Mouse (Mus musculus): ENCODE measurements at regions not wholly inside any gene's neighbourhood (a gene's known extent, or its start where the extent isn't known, plus 50 kb on each side); places are given as distances from the start of the nearest gene placed in this dataset.

DNA sequence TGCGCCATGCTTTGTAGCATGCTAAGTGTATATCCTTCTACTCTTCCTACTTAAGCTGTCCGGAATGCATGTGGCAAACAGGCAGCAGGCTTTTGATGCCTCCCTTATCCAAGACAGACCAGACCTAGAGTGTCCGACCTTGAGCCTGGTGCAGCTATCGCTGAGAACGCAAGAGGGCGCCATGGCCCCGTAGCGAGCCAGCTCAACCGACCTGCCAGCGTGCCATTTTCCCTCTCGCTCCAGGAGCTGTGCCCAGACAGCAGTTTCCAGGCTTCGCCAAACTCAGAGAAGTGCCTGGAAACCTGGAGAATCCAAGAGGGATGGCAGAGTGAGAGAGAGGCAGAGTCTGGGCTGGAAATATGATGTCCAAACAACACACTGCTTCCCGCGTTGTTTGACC, 155.8 kb upstream of the Gm12830 start:
- peak overlapping the region; percentile 52 for H3K4me2 ChIP-seq

DNA sequence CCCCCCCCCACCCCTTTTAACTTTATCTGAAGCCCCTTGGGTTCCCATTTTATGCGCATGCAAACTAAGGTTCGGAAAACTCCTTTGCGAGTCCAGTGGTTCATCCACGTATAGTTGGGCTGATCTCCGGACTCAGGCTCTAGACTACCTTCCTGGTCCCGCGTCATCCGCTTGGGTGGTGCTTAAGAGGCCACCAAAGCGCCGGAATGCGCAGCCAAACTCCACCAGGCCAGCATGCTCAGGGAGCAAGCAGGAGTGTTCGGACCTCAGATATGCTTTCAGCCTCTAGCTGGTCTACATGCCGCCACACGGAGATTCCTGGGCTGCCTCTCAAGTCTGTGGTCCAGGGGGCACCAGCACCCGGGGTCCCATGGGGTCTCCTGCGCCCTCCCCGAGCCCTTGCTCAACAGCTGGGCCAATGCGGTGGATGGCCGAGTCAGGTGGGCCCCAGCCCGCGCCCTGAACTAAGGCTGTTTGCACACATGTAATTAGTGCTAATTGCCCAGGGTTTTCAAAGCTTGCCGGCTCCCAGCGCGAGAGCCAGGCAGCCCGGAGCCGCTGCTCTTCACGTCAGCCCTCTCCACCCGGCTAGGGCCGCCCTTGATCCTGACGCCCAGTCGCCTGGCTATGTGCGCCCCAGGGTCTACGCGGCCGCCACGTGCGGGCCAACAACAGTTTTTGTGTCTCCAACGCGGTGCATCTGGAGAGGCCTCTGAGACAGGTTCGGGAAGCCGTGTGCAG, 155.1 kb upstream of the Gm12830 start:
- 2% methylated on average over 41 of the region's 41 CpGs for WGBS
- Histone ChIP-seq H3K4me2 (peak overlapping the region; percentile 52), H3K27me3 (peaks cover 97% of the 10 kb centered on the region), H3K9ac (replicated peaks) (peak overlapping the region; percentile 40; the same call in 1 of the 2 replicates), H3K4me1 (replicated peaks) (peaks cover 29% of the 10 kb centered on the region), H3K27ac (no peak overlapping the region), H3K4me3 (replicated peaks) (peak overlapping the region; percentile 30), H3K9me3 (no peaks in the 10 kb centered on the region), H3K36me3 (no peaks in the 10 kb centered on the region)
- peak; percentile 34 for ATAC-seq (ENCODE audit: insufficient number of reproducible peaks, insufficient read depth, low FRiP score, low TSS enrichment, low read depth)

More for the DNA sequence above, 155.8 kb upstream of the Gm12830 start:
- Histone ChIP-seq H3K4me1 (replicated peaks) (peaks cover 29% of the 10 kb centered on the region), H3K36me3 (no peaks in the 10 kb centered on the region), H3K9ac (replicated peaks) (no peak overlapping the region), H3K4me3 (replicated peaks) (no peak overlapping the region), H3K27ac (no peak overlapping the region), H3K27me3 (peaks cover 96% of the 10 kb centered on the region), H3K9me3 (no peaks in the 10 kb centered on the region)
- ATAC-seq (ENCODE audit: insufficient number of reproducible peaks, insufficient read depth, low FRiP score, low TSS enrichment, low read depth), result peak; percentile 38
- 2% methylated on average over 14 of the region's 14 CpGs for WGBS

DNA sequence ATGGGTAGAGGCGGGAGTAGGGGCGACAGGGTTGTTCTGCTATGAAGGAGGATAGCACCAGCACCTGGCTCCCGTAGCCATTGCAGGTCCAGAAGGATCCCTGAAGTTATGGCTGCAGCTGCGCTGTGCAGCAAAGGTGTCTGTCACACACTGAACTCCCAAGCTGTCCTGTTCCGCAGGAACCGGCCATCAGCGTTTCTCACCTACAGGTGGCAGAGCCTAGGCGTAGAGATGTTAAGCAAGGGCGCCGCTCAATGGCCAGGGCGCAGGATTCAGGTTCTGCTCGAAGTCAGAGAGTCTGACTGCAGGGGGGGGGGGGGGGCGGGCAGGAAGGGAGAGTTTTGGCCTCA, 154.6 kb upstream of the Gm12830 start:
- whole genome bisulfite sequencing, result 1% methylated on average over 13 of the region's 13 CpGs
- H3K36me3 ChIP-seq, result no peaks in the 10 kb centered on the region
- H3K9me3 ChIP-seq, result no peaks in the 10 kb centered on the region
- peak overlapping the region; percentile 52 for H3K4me2 ChIP-seq
- peaks cover 99% of the 10 kb centered on the region for H3K27me3 ChIP-seq
- H3K4me1 ChIP-seq (replicated peaks), result peaks cover 29% of the 10 kb centered on the region
- H3K9ac ChIP-seq (replicated peaks), result peak overlapping the region; percentile 40; the same call in 1 of the 2 replicates
- 0 out of 2 replicates have a peak, but pooled peaks have one; percentile 0 for ATAC-seq (ENCODE audit: insufficient number of reproducible peaks, insufficient read depth, low FRiP score, low TSS enrichment, low read depth)
- no peak overlapping the region for H3K27ac ChIP-seq
- H3K4me3 ChIP-seq (replicated peaks), result peak overlapping the region; percentile 30

DNA sequence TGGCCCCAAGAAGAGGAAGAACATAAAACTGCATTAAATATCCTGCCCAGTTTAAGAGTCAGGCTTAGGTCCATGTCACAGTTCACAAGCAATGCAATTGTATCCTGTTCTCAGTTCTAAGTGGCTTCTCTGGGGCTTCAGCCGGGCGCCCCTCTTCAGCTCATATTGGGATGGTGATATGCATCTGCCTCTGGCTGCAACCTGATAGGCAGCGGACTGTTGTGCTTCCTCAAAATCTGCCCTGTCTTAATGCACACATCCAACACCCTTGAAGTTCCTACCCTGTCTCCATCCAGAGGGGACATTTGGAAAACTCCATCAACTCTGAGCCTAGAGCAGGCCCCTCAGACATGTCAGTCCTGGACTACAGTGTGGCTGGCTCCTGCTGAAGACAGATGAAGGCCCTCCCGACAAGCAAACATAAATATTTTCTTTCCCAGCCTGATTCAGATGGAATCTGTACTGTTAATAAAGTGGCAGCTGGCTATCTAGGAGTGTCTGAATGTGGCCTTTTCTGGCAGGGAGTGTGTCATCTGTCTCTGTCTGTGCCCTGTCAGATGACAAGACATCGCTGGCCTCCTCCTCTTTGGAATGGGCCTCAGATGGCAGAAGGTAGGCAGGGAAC, 149.3 kb upstream of the Gm12830 start:
- Histone ChIP-seq H3K4me2 (no peak overlapping the region), H3K9ac (replicated peaks) (no peak overlapping the region), H3K27ac (no peak overlapping the region), H3K27me3 (peaks cover 86% of the 10 kb centered on the region), H3K4me1 (replicated peaks) (peaks cover 20% of the 10 kb centered on the region), H3K36me3 (no peaks in the 10 kb centered on the region), H3K4me3 (replicated peaks) (no peak overlapping the region), H3K9me3 (no peaks in the 10 kb centered on the region)
- no peak for ATAC-seq (ENCODE audit: insufficient number of reproducible peaks, insufficient read depth, low FRiP score, low TSS enrichment, low read depth)
- 72% methylated on average over 5 of the region's 5 CpGs for WGBS

DNA sequence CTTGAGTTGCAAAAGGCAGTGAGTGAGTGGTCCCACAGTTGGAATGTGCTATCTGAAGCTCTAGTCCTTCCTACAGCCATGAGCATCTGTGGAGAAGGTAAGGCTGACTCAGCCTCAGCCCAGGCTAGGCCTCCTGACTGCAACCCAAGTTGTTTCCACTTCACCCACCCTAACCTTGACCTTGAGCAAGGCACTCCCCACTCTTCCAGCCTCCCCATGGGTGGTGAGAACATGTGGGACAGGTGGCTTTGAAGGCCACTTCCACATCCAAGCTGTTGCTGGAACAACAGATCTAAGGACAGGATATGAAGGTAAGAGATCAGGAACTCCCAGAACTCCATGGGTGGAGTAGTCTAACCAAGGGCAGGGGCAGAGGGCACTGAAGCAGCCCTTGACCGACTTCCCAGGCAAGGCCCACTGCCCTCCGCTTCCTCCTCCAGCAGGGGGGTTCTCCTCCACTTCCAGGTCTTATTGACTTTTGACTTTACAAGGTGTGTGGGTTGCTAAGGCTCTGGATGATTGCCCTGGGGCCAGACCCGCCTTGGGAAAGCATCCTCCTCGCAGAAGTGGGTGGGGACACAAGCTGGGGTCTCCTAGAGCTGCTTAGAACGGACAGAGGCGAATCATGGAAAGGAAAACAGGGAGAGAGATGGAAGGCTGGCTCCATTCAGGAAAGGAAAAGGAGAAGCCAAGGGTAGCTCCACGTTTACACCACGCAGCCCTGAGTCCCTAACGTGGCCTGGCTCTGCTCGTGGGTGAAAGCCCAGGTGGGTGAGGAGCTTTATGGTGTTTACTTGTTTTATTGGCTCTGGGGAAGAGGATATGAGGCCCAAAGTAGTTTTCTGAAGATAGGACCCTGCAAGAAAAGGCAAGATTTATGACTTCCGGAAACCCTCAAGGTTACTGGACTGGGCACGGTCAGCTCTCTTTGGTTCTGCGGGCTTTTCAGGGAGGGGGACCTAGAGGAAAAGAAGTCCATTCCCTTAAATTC, 144.3 kb upstream of the Gm12830 start:
- Histone ChIP-seq H3K36me3 (no peaks in the 10 kb centered on the region), H3K9me3 (no peaks in the 10 kb centered on the region), H3K4me1 (replicated peaks) (peaks cover 44% of the 10 kb centered on the region), H3K9ac (replicated peaks) (no peak overlapping the region), H3K4me3 (replicated peaks) (no peak overlapping the region), H3K4me2 (no peak overlapping the region), H3K27ac (no peak overlapping the region), H3K27me3 (peaks cover 66% of the 10 kb centered on the region)
- WGBS, result 56% methylated on average over 13 of the region's 13 CpGs
- ATAC-seq (ENCODE audit: insufficient number of reproducible peaks, insufficient read depth, low FRiP score, low TSS enrichment, low read depth), result no peak

DNA sequence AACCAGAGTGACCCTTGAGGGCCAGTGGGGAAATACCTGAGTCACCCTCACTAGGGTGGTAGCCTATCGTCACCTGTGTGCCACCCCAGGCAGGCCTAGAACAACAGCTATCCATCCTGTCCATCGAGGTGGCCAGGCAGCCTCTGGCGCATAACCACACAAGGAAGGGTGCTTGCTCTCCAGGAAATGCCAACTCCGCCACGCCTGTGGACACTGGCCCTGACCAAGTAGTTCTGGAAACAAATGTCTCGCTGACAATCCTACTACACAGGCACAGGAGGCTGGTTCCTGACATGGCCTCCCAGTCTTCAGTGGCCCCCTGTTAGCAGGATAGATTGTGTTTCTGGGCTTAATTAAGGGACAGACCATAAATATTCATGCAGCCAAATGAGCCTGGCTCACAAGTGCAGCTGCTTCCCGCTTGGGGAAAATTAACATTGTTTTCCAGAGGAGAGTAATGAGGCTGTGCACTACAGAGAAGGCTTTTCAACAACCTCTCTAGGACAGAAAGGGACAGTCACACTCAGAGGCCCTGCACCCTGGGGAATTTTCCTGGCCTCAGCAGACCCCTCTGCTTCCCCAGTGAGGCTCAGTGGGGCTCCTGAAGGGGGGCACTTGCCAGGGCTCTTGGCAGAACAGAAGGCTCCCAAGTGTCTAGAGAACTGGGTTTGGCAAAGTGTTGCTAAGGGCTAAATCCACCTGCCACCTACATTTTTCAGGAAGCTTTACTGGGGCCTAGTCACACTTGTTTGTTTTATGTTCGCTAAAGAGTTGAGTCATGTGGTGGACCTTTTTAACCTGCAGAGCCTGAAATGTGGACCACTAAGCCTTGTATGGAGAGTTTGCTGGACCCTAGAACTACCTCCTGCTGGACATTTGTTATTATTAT, 143.2 kb upstream of the Gm12830 start:
- WGBS, result 47% methylated on average over 8 of the region's 8 CpGs
- H3K9ac ChIP-seq (replicated peaks), result no peak overlapping the region
- H3K9me3 ChIP-seq, result no peaks in the 10 kb centered on the region
- H3K36me3 ChIP-seq, result no peaks in the 10 kb centered on the region
- H3K27ac ChIP-seq, result peak overlapping the region; percentile 60; the same call in 1 of the 2 replicates
- no peak overlapping the region for H3K4me3 ChIP-seq (replicated peaks)
- ATAC-seq (ENCODE audit: insufficient number of reproducible peaks, insufficient read depth, low FRiP score, low TSS enrichment, low read depth), result no peak
- no peak overlapping the region for H3K4me2 ChIP-seq
- peaks cover 51% of the 10 kb centered on the region for H3K4me1 ChIP-seq (replicated peaks)
- peaks cover 61% of the 10 kb centered on the region for H3K27me3 ChIP-seq

DNA sequence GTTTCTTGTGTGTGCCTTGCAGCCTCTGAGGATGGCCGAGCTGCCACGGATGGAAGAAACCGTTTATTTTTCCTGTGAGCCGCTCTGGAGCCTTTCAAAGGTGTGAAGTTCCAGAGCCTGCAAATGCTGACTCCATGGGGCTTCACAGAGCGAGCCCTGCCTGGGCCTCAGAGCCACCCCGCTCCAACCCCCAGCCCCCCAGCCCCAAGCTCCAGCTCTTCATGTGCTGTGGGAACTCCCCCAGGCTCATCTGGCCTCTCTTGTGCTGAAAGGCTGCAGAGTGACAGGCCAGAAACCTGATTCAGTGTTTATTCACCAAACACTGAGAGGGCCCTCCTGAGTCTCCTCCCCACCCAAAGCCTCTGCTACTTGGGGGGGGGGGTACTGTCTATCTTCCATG, 141.2 kb upstream of the Gm12830 start:
- H3K9ac ChIP-seq (replicated peaks), result no peak overlapping the region; the same call in 1 of the 2 replicates
- peaks cover 63% of the 10 kb centered on the region for H3K4me1 ChIP-seq (replicated peaks)
- H3K36me3 ChIP-seq, result no peaks in the 10 kb centered on the region
- peak; percentile 53; the same call in 1 of the 2 replicates for ATAC-seq (ENCODE audit: insufficient number of reproducible peaks, insufficient read depth, low FRiP score, low TSS enrichment, low read depth)
- no peaks in the 10 kb centered on the region for H3K9me3 ChIP-seq
- peaks cover 68% of the 10 kb centered on the region for H3K27me3 ChIP-seq
- H3K27ac ChIP-seq, result peak overlapping the region; percentile 70
- H3K4me3 ChIP-seq (replicated peaks), result no peak overlapping the region
- WGBS, result 14% methylated on average over 6 of the region's 6 CpGs
- 0 out of 2 replicates have a peak overlapping the region, but pooled peaks have one; percentile 3 for H3K4me2 ChIP-seq

DNA sequence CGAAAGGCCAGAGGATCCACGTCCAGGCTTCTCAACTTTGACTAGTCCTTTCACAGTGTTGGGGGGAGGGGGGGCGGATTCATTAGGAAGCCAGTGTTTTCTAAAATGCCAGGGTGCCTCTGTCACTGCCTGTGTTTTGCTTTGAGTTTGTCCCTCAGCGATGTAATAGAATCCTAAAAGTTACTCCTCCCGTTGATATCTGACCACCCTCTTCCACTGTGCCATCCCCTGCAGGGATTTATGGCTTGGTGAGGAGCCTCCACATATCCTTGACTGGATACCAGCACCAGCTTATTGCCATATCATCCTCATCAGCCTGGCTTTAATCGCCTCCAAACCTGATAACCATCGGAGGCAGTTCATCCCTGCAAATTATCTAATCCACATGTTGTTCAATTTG, 138.6 kb upstream of the Gm12830 start:
- WGBS, result 47% methylated on average over 7 of the region's 7 CpGs
- Histone ChIP-seq H3K4me2 (no peak overlapping the region), H3K27me3 (peaks cover 69% of the 10 kb centered on the region), H3K4me3 (replicated peaks) (no peak overlapping the region), H3K9me3 (no peaks in the 10 kb centered on the region), H3K4me1 (replicated peaks) (peaks cover 65% of the 10 kb centered on the region), H3K27ac (no peak overlapping the region), H3K9ac (replicated peaks) (no peak overlapping the region), H3K36me3 (no peaks in the 10 kb centered on the region)
- no peak for ATAC-seq (ENCODE audit: insufficient number of reproducible peaks, insufficient read depth, low FRiP score, low TSS enrichment, low read depth)

DNA sequence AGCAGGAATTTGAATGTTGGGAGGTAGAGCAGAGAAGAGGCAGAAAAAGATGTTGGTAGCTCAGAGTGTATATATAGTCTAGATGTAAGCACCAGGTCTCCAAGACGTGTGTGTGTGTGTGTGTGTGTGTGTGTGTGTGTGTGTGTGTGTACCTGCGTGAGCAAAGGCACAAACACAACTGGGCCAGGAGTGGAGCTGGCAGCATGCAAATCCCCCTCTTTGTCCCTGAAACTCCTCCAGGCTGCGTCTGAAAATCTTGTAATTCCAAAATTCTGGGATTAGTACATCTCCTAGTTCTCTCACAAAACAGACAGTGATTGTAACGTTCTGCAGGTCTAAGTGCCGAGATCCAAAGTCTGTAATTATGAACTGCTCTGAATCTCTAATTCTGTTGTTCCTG, 137.8 kb upstream of the Gm12830 start:
- no peak overlapping the region for H3K27ac ChIP-seq
- 63% methylated on average over 5 of the region's 5 CpGs for WGBS
- no peak overlapping the region for H3K4me3 ChIP-seq (replicated peaks)
- H3K9ac ChIP-seq (replicated peaks), result no peak overlapping the region
- no peaks in the 10 kb centered on the region for H3K36me3 ChIP-seq
- H3K4me2 ChIP-seq, result no peak overlapping the region
- peaks cover 64% of the 10 kb centered on the region for H3K27me3 ChIP-seq
- H3K4me1 ChIP-seq (replicated peaks), result peaks cover 65% of the 10 kb centered on the region
- ATAC-seq (ENCODE audit: insufficient number of reproducible peaks, insufficient read depth, low FRiP score, low TSS enrichment, low read depth), result no peak
- H3K9me3 ChIP-seq, result no peaks in the 10 kb centered on the region

DNA sequence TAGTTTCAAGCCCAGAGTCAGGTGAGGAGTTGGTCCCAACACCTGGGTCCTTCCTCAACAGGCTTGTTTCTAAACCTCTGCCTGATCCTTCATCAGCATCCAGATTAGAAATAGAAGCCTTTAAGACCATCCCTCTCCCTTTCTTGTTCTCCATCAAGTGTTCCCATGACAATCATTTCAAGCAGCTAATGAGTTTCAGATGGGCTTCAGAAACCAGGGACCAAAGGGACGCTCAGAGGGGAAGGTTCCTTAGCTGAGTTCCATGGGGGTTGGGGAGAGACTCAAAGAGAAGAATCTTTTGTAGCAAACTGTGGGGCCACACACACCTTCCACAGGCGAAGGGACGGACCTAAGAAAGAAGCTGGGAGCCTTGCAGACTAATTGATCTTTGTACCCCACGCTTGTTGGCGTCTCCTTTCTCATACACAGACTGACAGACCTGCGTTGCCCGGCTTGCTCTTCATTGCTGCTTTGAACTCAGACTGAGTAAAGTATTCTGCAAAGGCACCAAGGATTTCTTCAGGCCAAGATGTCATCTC, 136.6 kb upstream of the Gm12830 start:
- Histone ChIP-seq H3K36me3 (no peaks in the 10 kb centered on the region), H3K27me3 (peaks cover 65% of the 10 kb centered on the region), H3K27ac (no peak overlapping the region), H3K9ac (replicated peaks) (no peak overlapping the region), H3K9me3 (no peaks in the 10 kb centered on the region), H3K4me1 (replicated peaks) (peaks cover 61% of the 10 kb centered on the region), H3K4me3 (replicated peaks) (no peak overlapping the region), H3K4me2 (no peak overlapping the region)
- no peak for ATAC-seq (ENCODE audit: insufficient number of reproducible peaks, insufficient read depth, low FRiP score, low TSS enrichment, low read depth)
- WGBS, result 36% methylated on average over 7 of the region's 7 CpGs
